Mouse (Mus musculus) heart, postnatal 36 days (tissue): ENCODE measurements at regions not wholly inside any gene's neighbourhood (a gene's known extent, or its start where the extent isn't known, plus 50 kb on each side); places are given as distances from the start of the nearest gene placed in this dataset.

Experiments
- DNase-seq, 2 experiments: peaks; one replicate each; pipeline ENCODE4 v3.0.0; 2021 to 2022
- intact Hi-C: fragments of 180-260 bp; cut with DNase I; formaldehyde crosslinking; loops from one replicate; pipeline ENCODE4 v1.15.1; 2025

- DNase-seq = no peak
- intact Hi-C loops = no loop called here
These were observed 283.4 kb downstream of the Psat1 start for GRCm38 (mm10) chr19:15663659-15664255.

- DNase-seq = no peak
- intact Hi-C loops = no loop called here
These were observed 288.5 kb downstream of the Psat1 start for GRCm38 (mm10) chr19:15658611-15659010.

- intact Hi-C loops = no loop called here
- DNase-seq = no peak
These were observed 289.3 kb downstream of the Psat1 start for GRCm38 (mm10) chr19:15657846-15658245.

GRCm38 (mm10) chr19:15649368-15649767 is 297.8 kb downstream of the Psat1 start:
- peak in 1 of 2 experiments; percentile 6 for DNase-seq
- intact Hi-C loops = no loop called here

GRCm38 (mm10) chr19:15647313-15647712 is 299.8 kb downstream of the Psat1 start:
- intact Hi-C loops = no loop called here
- DNase-seq = no peak

GRCm38 (mm10) chr19:15644786-15645185 is 302.4 kb downstream of the Psat1 start:
- DNase-seq = no peak
- intact Hi-C loops = no loop called here

GRCm38 (mm10) chr19:15617233-15617915 is 329.8 kb downstream of the Psat1 start:
- intact Hi-C loops = loop anchor here (1.0 to 10.0 kb wide), 2 partner anchors 583 to 1638 kb away; no protein-coding TSS in a partner anchor
- peak; percentile 30 to 54 for DNase-seq

GRCm38 (mm10) chr19:15614648-15615561 is 332.2 kb downstream of the Psat1 start:
- peak; percentile 3 to 4 for DNase-seq
- intact Hi-C loops = loop anchor here (10.0 kb wide), 1 partner anchor 580 kb away; no protein-coding TSS in a partner anchor

- intact Hi-C loops = loop anchor here (10.0 kb wide), 1 partner anchor 576 kb away; no protein-coding TSS in a partner anchor
- no peak for DNase-seq
These were observed 335.9 kb downstream of the Psat1 start for GRCm38 (mm10) chr19:15611137-15611758.

- intact Hi-C loops = no loop called here
- DNase-seq = no peak
These were observed 340.7 kb downstream of the Psat1 start for GRCm38 (mm10) chr19:15606440-15606839.

- intact Hi-C loops = no loop called here
- DNase-seq = no peak
These were observed 354.3 kb downstream of the Psat1 start for GRCm38 (mm10) chr19:15592821-15593220.

- no peak for DNase-seq
- intact Hi-C loops = no loop called here
These were observed 363.1 kb downstream of the Psat1 start for GRCm38 (mm10) chr19:15583782-15584693.

GRCm38 (mm10) chr19:15583106-15583781 is 363.9 kb downstream of the Psat1 start:
- intact Hi-C loops = no loop called here
- no peak for DNase-seq

GRCm38 (mm10) chr19:15571204-15571603 is 375.9 kb downstream of the Psat1 start:
- intact Hi-C loops = loop anchor here (1.0 kb wide), 1 partner anchor 39 kb away; no protein-coding TSS in a partner anchor

GRCm38 (mm10) chr19:15561511-15561910 is 385.6 kb downstream of the Psat1 start:
- intact Hi-C loops = no loop called here
- DNase-seq = no peak

More at GRCm38 (mm10) chr19:15571204-15571603, 375.9 kb downstream of the Psat1 start:
- DNase-seq = no peak

GRCm38 (mm10) chr19:15553953-15554352 is 393.2 kb downstream of the Psat1 start:
- no peak for DNase-seq
- intact Hi-C loops = no loop called here

GRCm38 (mm10) chr19:15517853-15518252 is 429.3 kb downstream of the Psat1 start:
- DNase-seq = no peak
- intact Hi-C loops = no loop called here

- no peak for DNase-seq
- intact Hi-C loops = no loop called here
These were observed 430.4 kb downstream of the Psat1 start for GRCm38 (mm10) chr19:15516566-15517305.
